Mouse (Mus musculus) embryonic facial prominence, embryonic 13.5 days (tissue): Measurements from ENCODE around the gene Psme1. TPM values are rescaled to one million over a fixed set of nuclear protein-coding genes. Genes with fewer than 3 reads are reported as not detected.

Experiments used
- polyA plus RNA-seq: library from polyadenylated mRNA; unstranded; fragments of >200 nt; fragmentation: Nextera tagmentation; extraction: Ambion mirVana; gene quantifications from 2 replicates; pipeline ENCODE4 v1.2.1, GENCODE M21; 2015

The Psme1 gene
- polyA plus RNA-seq, 1 experiment from 2014 or later, result 152 TPM

Other genes starting within 250 kb of the Psme1 start
- gene Dhrs4, start 99.4 kb upstream of the Psme1 start, polyA plus RNA-seq, result 98.6 and 103 TPM in 2 replicates
- gene Carmil3, start 87.5 kb upstream of the Psme1 start, polyA plus RNA-seq, result 3.9 and 4.3 TPM in 2 replicates
- 0.60 and 0.83 TPM in 2 replicates for gene Cpne6, start 67.7 kb upstream of the Psme1 start, polyA plus RNA-seq
- gene Nrl, start 53.1 kb upstream of the Psme1 start, polyA plus RNA-seq, result not detected in 2 replicates
- gene Pck2, start 37.9 kb upstream of the Psme1 start, polyA plus RNA-seq, result 35.0 and 38.4 TPM in 2 replicates
- gene Dcaf11, start 18.1 kb upstream of the Psme1 start, polyA plus RNA-seq, result 57.3 and 66.5 TPM in 2 replicates
- 0.74 and 0.87 TPM in 2 replicates for gene A730061H03Rik, start 17.7 kb upstream of the Psme1 start, polyA plus RNA-seq
- 4.1 and 5.3 TPM in 2 replicates for gene Fitm1, start 2.5 kb upstream of the Psme1 start, polyA plus RNA-seq
- 4.7 and 4.8 TPM in 2 replicates for gene Emc9, start 7.2 kb downstream of the Psme1 start, polyA plus RNA-seq
- 233 and 267 TPM in 2 replicates for gene Psme2, start 13.0 kb downstream of the Psme1 start, polyA plus RNA-seq
- gene Rnf31, start 13.6 kb downstream of the Psme1 start, polyA plus RNA-seq, result 17.6 and 21.7 TPM in 2 replicates
- gene Irf9, start 25.4 kb downstream of the Psme1 start, polyA plus RNA-seq, result 10.5 and 12.3 TPM in 2 replicates
- 2.0 and 2.8 TPM in 2 replicates for gene Rec8, start 39.9 kb downstream of the Psme1 start, polyA plus RNA-seq
- 95.1 and 111 TPM in 2 replicates for gene Ipo4, start 57.8 kb downstream of the Psme1 start, polyA plus RNA-seq
- 1.7 and 1.8 TPM in 2 replicates for gene Gm49378, start 59.8 kb downstream of the Psme1 start, polyA plus RNA-seq
- gene Tm9sf1, start 65.7 kb downstream of the Psme1 start, polyA plus RNA-seq, result 106 and 117 TPM in 2 replicates
- 1.0 and 1.3 TPM in 2 replicates for gene Tssk4, start 72.1 kb downstream of the Psme1 start, polyA plus RNA-seq
- 66.1 and 70.6 TPM in 2 replicates for gene Mdp1, start 82.4 kb downstream of the Psme1 start, polyA plus RNA-seq
- 75.2 and 83.5 TPM in 2 replicates for gene Gmpr2, start 93.8 kb downstream of the Psme1 start, polyA plus RNA-seq
- gene Nedd8, start 94.0 kb downstream of the Psme1 start, polyA plus RNA-seq, result 665 and 670 TPM in 2 replicates
- 38.7 and 46.6 TPM in 2 replicates for gene Tinf2, start 103.7 kb downstream of the Psme1 start, polyA plus RNA-seq
- gene Tgm1, start 135.8 kb downstream of the Psme1 start, polyA plus RNA-seq, result 4.5 and 4.7 TPM in 2 replicates
- gene Rabggta, start 144.1 kb downstream of the Psme1 start, polyA plus RNA-seq, result 27.6 and 32.2 TPM in 2 replicates
- gene Dhrs1, start 167.6 kb downstream of the Psme1 start, polyA plus RNA-seq, result 84.5 and 102 TPM in 2 replicates
- gene Nop9, start 167.6 kb downstream of the Psme1 start, polyA plus RNA-seq, result 35.5 and 47.6 TPM in 2 replicates
- gene Cideb, start 180.3 kb downstream of the Psme1 start, polyA plus RNA-seq, result 0.18 and 1.2 TPM in 2 replicates
- 0.51 and 0.56 TPM in 2 replicates for gene Ltb4r2, start 183.3 kb downstream of the Psme1 start, polyA plus RNA-seq
- gene Ltb4r1, start 187.8 kb downstream of the Psme1 start, polyA plus RNA-seq, result 0.58 and 1.1 TPM in 2 replicates
- 20.2 and 21.6 TPM in 2 replicates for gene Adcy4, start 206.0 kb downstream of the Psme1 start, polyA plus RNA-seq
- 41.1 and 44.4 TPM in 2 replicates for gene Ripk3, start 210.7 kb downstream of the Psme1 start, polyA plus RNA-seq
- 156 and 160 TPM in 2 replicates for gene Nfatc4, start 245.0 kb downstream of the Psme1 start, polyA plus RNA-seq